Mouse (Mus musculus) midbrain, embryonic 14.5 days (tissue): Measurements from ENCODE around the gene Lipi. TPM values are rescaled to one million over a fixed set of nuclear protein-coding genes. Genes with fewer than 3 reads are reported as not detected.

Experiments
- ATAC-seq: fragments of 200-750 bp; cut with Nextera tagmentation; 2 replicates; pipeline ENCODE4 v1.8.0; 2017; ENCODE audit warnings: moderate number of reproducible peaks, moderate library complexity; ENCODE audit not compliant: low FRiP score, low TSS enrichment
- DNase-seq: peaks from one replicate; pipeline ENCODE4 v3.0.0-alpha.2; 2015
- H3K27ac ChIP-seq: fragments of 300-500 bp; sonication (generic); replicated peaks from 2 replicates; pipeline ENCODE4 v1.5.1; 2014; ENCODE audit warnings: mild to moderate bottlenecking, low read depth, low read length, moderate library complexity
- H3K27me3 ChIP-seq: fragments of 300-500 bp; sonication (generic); 2 replicates; pipeline ENCODE4 v1.6.1; 2014; ENCODE audit warnings: low read length, control low read depth, mixed read lengths; ENCODE audit not compliant: control insufficient read depth, insufficient read depth
- H3K36me3 ChIP-seq: fragments of 300-500 bp; sonication (generic); 2 replicates; pipeline ENCODE4 v1.6.1; 2014; ENCODE audit warnings: low read length, control low read depth; ENCODE audit not compliant: control insufficient read depth, insufficient read depth
- H3K4me1 ChIP-seq: fragments of 300-500 bp; sonication (generic); 2 replicates; pipeline ENCODE4 v1.6.1; 2014; ENCODE audit warnings: mild to moderate bottlenecking, antibody characterized with exemption, low read length, control low read depth; ENCODE audit not compliant: control insufficient read depth, insufficient read depth
- H3K4me2 ChIP-seq: fragments of 300-500 bp; sonication (generic); 2 replicates; pipeline ENCODE4 v1.6.1; 2014; ENCODE audit warnings: mild to moderate bottlenecking, low read length, moderate library complexity
- H3K4me3 ChIP-seq: fragments of 300-500 bp; sonication (generic); replicated peaks from 2 replicates; pipeline ENCODE4 v1.5.1; 2014; ENCODE audit warnings: low read depth, low read length
- H3K9ac ChIP-seq: fragments of 300-500 bp; sonication (generic); replicated peaks from 2 replicates; pipeline ENCODE4 v1.6.1; 2014; ENCODE audit warnings: mild to moderate bottlenecking, low read length, moderate library complexity
- H3K9me3 ChIP-seq: fragments of 300-500 bp; sonication (generic); 2 replicates; pipeline ENCODE4 v1.6.1; 2016; ENCODE audit warnings: low read length, control low read depth, mixed read lengths; ENCODE audit not compliant: control insufficient read depth
- WGBS: fragments of 180-500 bp; shearing (Covaris S2); extraction: QIAGEN DNeasy Blood & Tissue Kit; methylation state at CpG from one replicate; pipeline ENCODE4 v1.1.7; 2014; 5-methylcytosine and 5-hydroxymethylcytosine counted together
- polyA plus RNA-seq: library from polyadenylated mRNA; unstranded; fragments of >200 nt; fragmentation: Nextera tagmentation; extraction: Ambion mirVana; gene quantifications from 2 replicates; pipeline ENCODE4 v1.2.1, GENCODE M21; 2014

Gene Lipi
- polyA plus RNA-seq = not detected in 2 replicates

DNA sequence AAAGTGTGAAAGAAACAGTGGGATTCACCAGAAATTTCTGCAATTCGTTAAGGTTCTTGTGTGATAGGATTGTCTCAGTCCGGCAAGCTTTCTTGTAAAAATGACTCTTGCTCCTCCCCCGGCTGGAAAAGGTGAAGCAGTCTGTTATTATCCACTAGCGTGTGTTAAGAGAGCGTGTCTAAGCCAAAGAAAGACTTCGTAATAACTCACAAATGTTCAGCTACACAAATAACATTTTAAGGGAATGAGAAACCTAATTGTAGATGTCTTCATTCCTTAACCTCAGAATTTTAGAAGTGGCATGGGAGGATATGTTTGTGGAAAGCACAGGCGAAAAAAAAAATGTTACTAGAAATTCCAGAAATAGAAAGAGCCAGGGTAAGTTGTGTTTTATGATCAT, at the start of gene Lipi:
Gene Lipi, minus strand, starts transcription at position 101 of the 400 bp plus-strand sequence.
- DNase-seq (no peak), ATAC-seq (no peak)
- Histone ChIP-seq H3K36me3 (no peaks in the 10 kb centered on the region), H3K4me3 (no peak within 1 kb of the TSS), H3K27ac (no peak within 1 kb of the TSS), H3K27me3 (no peaks in the 10 kb centered on the region), H3K9ac (no peak within 1 kb of the TSS), H3K4me2 (no peak within 1 kb of the TSS), H3K9me3 (no peaks in the 10 kb centered on the region), H3K4me1 (no peaks in the 10 kb centered on the region)
- 48% methylated on average over 7 of the region's 7 CpGs for WGBS

DNA sequence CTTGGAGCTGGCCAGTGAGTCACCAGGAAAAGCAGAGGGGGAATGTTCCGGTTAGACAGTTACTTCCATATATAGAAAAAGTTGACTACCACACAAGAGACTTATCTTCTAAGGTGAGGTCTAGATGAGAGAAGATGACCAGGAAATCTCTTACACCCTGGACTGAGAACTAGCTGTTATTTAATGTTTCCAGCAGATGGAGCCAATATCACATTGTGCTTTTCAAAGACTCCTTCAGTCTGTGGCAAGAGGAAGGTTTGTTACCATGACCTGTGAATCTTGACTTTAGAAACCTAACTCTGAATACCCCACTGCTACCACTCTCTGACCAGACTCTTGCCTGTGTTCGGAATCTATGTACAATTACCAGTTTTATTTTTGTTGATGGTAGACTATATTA, 42.0 kb upstream of the Lipi start:
- no peaks in the 10 kb centered on the region for H3K4me1 ChIP-seq
- ATAC-seq = no peak
- H3K9me3 ChIP-seq = no peaks in the 10 kb centered on the region
- no peak overlapping the region for H3K4me2 ChIP-seq
- DNase-seq = peak; percentile 48
- H3K9ac ChIP-seq = no peak overlapping the region
- no peaks in the 10 kb centered on the region for H3K27me3 ChIP-seq
- no peak overlapping the region for H3K4me3 ChIP-seq
- H3K27ac ChIP-seq = no peak overlapping the region
- WGBS = 94% methylated on average over 2 of the region's 2 CpGs
- no peaks in the 10 kb centered on the region for H3K36me3 ChIP-seq

DNA sequence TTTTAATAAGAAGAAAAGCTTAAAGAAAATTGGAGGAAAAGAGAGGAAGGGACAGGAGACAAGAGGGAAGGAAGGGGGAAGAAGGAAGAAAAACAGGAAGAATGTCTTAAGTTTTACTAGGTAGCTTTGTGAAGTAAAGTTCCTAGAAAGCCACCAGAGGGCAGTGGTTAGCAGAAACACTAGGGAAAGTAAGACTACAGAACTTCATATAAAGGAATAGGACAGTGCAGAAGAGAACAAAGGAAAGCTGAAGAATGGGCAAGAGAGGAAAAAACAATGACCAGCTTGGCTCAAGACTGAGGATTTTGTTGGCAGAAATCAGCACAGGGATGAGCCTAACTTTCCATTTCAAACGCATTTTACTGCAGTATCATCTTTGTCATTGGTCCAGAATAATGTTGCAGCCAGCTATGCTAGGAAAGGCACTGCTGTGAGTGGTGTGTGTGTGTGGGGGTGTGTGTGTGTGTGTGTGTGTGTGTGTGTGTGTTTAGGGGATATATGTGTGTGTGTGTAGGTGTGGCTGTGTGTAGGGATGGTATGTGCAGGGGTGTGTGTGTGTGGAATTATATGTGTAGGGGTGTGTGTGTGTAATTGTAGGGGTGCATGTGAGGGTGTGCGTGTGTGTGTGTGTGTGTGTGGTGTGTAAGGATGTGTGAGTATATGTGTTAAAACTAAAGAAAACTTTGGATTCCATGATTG, 31.9 kb upstream of the Lipi start:
- H3K36me3 ChIP-seq = no peaks in the 10 kb centered on the region
- 73% methylated on average over 2 of the region's 2 CpGs for WGBS
- H3K27me3 ChIP-seq = no peaks in the 10 kb centered on the region
- H3K4me3 ChIP-seq = no peak overlapping the region
- H3K4me2 ChIP-seq = no peak overlapping the region
- H3K4me1 ChIP-seq = no peaks in the 10 kb centered on the region
- no peak overlapping the region for H3K9ac ChIP-seq
- no peaks in the 10 kb centered on the region for H3K9me3 ChIP-seq
- ATAC-seq (peak; percentile 31; the same call in 1 of the 2 replicates), DNase-seq (peak; percentile 84)
- H3K27ac ChIP-seq = no peak overlapping the region

DNA sequence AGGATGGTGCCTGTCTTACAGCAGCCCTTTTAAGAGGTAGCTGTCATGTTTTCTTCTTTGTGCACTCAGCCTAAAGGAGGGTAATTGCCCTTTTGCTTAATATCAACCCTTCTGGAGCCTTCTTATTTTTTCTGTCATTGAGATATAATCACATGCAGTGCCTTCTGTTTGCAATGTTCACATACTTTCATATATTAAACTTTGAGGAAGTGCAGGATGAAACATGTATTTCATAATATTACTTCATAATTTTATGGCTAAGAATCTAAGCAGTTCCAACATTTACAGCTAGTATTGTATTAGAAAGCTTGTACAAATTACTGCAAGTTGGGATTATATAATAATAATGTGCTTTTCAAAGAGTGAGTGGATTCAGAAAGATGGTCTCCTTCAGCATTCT, 26.7 kb upstream of the Lipi start:
- Histone ChIP-seq H3K36me3 (no peaks in the 10 kb centered on the region), H3K4me2 (no peak overlapping the region)
- no peak for ATAC-seq

DNA sequence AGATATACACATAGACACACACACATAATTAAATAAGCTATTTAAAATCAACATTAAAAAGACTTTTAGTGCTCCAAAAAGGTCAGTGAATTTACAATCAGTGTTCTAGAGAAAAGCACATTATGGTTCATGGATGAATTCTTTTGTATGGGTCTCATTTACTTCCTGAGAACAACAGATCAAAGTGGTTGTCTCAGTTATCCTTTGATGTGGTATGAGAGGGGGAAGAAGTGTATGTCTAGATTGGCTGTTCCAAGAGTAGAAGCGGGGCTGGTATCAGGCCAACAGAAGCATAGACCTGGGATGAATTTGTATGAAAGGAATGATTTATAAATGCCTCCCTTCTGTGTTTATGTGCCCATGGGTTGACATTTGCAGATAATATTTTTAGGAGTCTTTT, 20.6 kb upstream of the Lipi start:
- H3K9me3 ChIP-seq = no peaks in the 10 kb centered on the region
- no peaks in the 10 kb centered on the region for H3K4me1 ChIP-seq
- no peaks in the 10 kb centered on the region for H3K27me3 ChIP-seq
- H3K27ac ChIP-seq = no peak overlapping the region
- H3K4me2 ChIP-seq = no peak overlapping the region
- WGBS = 53% methylated on average over 1 of the region's 1 CpGs
- DNase-seq (no peak), ATAC-seq (no peak)
- H3K9ac ChIP-seq = no peak overlapping the region
- no peak overlapping the region for H3K4me3 ChIP-seq
- H3K36me3 ChIP-seq = no peaks in the 10 kb centered on the region

More for the DNA sequence above, 26.7 kb upstream of the Lipi start:
- DNase-seq = no peak
- no peak overlapping the region for H3K27ac ChIP-seq
- H3K9ac ChIP-seq = no peak overlapping the region
- no peaks in the 10 kb centered on the region for H3K9me3 ChIP-seq
- no peaks in the 10 kb centered on the region for H3K4me1 ChIP-seq
- no peak overlapping the region for H3K4me3 ChIP-seq
- no peaks in the 10 kb centered on the region for H3K27me3 ChIP-seq

DNA sequence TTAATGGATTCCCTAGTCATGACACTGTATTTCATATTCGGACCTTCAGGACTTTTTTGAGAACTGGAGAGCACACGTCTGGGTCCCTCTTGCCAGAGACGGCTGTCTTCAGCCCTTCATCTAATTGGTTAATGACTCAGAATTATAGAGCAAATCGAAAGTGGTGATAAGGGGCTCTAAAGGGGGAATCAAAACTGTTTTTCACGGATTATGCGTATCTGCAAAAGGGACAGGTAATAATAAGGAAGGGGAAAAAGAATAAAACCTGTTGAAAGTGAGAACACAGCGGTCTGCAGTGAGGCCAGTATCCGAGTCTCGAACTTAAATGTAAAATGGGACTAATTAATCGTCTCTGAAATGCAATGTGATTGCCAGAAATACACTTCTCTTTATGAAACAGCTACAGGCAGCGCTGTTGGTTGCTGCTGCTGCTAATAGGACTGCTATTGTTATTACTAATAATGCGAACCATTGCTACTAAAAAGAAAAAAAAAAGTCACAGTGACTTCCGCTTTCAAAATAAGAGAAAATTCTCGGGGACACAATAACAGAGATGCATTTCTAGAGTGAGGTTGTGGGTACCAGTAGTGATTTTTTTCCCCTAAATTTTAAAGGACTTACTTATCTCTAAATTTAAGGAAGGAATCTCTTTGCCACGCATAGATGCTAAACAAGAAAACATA, 7.8 kb upstream of the Lipi start:
- H3K9ac ChIP-seq = peak overlapping the region; percentile 74; the same call in 1 of the 2 replicates
- H3K36me3 ChIP-seq = no peaks in the 10 kb centered on the region
- H3K4me2 ChIP-seq = peak overlapping the region; percentile 77
- H3K27ac ChIP-seq = no peak overlapping the region
- H3K4me3 ChIP-seq = peak overlapping the region; percentile 69
- DNase-seq (peak; percentile 18), ATAC-seq (peak; percentile 25; the same call in 1 of the 2 replicates)
- no peaks in the 10 kb centered on the region for H3K27me3 ChIP-seq
- H3K4me1 ChIP-seq = peaks cover 9% of the 10 kb centered on the region; the same call in 1 of the 2 replicates
- no peaks in the 10 kb centered on the region for H3K9me3 ChIP-seq
- 11% methylated on average over 15 of the region's 15 CpGs for WGBS

DNA sequence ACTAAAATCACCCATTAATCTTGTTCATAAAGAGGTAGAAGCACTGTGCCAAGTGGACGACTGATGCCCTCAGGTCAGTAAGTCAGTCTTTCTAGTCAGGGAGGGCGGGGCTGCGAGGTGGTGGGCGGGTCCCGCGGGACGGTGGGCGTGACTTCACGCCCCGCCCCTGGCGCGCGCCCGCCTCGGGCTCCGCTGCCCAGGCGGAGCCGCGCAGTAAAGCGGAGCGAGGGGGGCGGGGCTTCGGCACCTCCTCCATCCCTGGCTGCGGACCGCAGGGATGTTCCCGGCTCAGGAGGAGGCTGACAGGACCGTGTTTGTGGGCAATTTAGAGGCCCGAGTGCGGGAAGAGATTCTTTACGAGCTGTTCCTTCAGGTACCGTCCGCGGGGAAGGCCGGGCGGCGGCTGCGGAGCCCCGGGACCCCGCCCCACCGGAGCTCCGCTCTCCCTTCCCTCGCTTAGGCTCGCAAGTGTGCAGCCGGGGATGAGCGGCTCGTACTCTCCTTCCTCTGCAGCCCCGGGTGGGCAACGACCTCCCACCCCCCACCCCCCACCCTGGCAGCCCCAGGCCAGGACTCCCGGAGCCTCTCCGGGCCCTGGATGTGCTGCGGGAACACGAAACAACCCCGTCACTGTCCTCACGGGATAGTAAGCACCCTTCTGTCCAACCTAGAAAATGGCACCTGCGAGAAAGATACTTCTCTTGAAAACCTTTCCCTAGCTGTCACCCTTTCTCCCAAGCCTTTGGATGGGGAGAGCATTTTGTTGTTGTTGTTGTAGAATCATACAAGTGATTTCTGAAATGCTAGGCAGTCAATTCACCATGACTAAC, 7.0 kb upstream of the Lipi start, which contains the start of gene Rbm11:
Gene Rbm11, plus strand, starts transcription at position 174 of the 830 bp plus-strand sequence.
- peak; percentile 95 for ATAC-seq
- WGBS = under 1% methylated on average over 55 of the region's 55 CpGs
- Histone ChIP-seq H3K4me3 (peak within 1 kb of the TSS; percentile 69), H3K9ac (peak within 1 kb of the TSS; percentile 74), H3K27me3 (no peaks in the 10 kb centered on the region), H3K36me3 (no peaks in the 10 kb centered on the region), H3K4me2 (peak within 1 kb of the TSS; percentile 77), H3K27ac (peak within 1 kb of the TSS; percentile 78), H3K9me3 (no peaks in the 10 kb centered on the region), H3K4me1 (peaks cover 9% of the 10 kb centered on the region; the same call in 1 of the 2 replicates)
- DNase-seq = peak; percentile 92

DNA sequence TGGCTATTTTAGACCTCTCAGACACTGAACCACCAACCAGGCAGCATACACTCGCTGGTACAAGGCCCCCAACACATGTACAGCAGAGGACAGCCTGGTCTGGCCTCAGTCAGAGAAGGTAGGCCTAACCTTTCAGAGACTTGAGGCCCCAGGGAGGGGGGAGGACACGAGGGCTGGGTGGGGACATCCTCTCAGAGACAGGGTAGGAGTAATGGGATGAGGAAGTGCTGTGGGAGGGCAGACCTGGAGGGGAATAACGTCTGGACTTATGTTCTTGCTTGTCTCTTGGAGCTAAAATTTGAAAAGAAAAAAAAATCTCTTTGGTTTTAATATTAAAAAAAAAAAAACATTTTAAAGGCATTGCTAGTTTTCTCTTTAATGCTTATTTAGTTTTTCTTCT, 605 bp upstream of the Lipi start:
- no peaks in the 10 kb centered on the region for H3K27me3 ChIP-seq
- 33% methylated on average over 3 of the region's 3 CpGs for WGBS
- H3K36me3 ChIP-seq = no peaks in the 10 kb centered on the region
- H3K4me2 ChIP-seq = no peak overlapping the region
- ATAC-seq = no peak
- H3K9me3 ChIP-seq = no peaks in the 10 kb centered on the region
- H3K4me1 ChIP-seq = no peaks in the 10 kb centered on the region
- H3K4me3 ChIP-seq = no peak overlapping the region
- H3K9ac ChIP-seq = no peak overlapping the region
- no peak for DNase-seq
- H3K27ac ChIP-seq = no peak overlapping the region
